Mouse (Mus musculus) layer of hippocampus, adult 18-20 months (tissue): ENCODE measurements around the gene Fndc8. TPM values are rescaled to one million over a fixed set of nuclear protein-coding genes. Genes with fewer than 3 reads are reported as not detected.
A peak's percentile ranks its signal among the peaks of the same experiment; 100 is the strongest.
"Not testable (repeated sequence)": the region's sequence is repeated elsewhere in the genome, so short reads cannot be mapped to it uniquely, and the experiment has no call there.

Experiments
- DNase-seq, 2 experiments: peaks; one replicate each; pipeline ENCODE4 v3.0.0; 2022; ENCODE audit warnings: low spot score in 2 of 2
- total RNA-seq, 2 experiments: library from RNA; stranded (reverse); gene quantifications; 2 replicates each; pipeline ENCODE4 v1.2.3; 2021

Gene Fndc8
- total RNA-seq, 2 experiments from 2014 or later: not detected

DNA sequence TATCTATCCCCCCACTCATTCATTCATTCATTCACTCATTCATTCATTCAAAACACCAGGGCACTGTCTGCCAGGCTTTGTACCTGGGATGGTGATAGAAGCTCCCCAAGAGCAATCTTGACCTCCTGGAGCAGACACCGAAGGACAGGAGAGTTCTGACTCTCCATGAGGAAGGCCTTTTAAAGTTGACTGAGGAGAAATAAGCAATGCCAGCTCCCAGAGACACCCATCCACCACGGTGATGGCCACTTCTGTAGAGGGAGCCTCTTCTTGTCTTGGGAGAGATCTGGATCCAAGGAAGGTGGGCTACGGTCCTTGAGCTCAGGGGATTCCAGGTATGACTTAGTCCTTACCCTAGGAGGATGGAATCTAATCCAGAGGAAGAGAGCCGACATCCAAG lies 18.3 kb downstream of the Fndc8 start, which contains the start of gene Unc45b:
TSS of gene Unc45b (plus strand) at position 301 of the 400 bp plus-strand sequence.
- no peak for DNase-seq

DNA sequence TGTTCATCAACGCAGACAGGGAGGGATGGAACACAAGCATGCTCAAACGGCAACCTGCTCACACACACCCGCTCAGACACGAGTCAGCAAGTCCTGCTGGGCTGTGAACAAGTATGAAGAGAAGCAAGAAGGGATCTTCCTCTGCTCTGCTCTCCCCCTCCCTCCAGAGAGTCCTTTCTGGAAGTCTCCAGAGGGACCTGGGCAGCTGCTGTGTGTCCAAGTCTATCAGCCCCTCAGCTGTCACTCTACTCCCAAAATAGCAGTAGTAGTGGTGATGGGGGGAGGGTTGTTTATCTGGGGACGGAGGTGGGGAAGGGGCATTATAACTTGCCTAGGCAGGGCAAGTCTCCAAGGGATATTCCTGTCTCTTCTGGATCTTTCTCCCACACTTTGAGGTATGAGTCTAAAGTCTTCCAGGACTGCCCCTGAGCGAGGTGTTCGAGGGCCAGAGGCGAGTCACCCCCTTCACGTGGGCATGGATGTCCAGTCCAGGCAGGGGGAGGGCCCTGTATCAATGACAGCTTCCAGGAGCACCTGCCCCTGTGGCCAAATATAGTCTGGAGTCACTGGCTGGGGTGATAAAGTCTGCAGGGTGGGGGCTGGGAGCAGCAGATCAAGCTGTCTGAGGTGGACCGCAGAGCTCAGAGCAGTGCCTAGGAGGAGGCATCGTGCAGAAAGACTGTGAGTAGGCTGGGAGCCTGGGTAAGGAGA lies 18.9 kb downstream of the Fndc8 start:
- DNase-seq: no peak

DNA sequence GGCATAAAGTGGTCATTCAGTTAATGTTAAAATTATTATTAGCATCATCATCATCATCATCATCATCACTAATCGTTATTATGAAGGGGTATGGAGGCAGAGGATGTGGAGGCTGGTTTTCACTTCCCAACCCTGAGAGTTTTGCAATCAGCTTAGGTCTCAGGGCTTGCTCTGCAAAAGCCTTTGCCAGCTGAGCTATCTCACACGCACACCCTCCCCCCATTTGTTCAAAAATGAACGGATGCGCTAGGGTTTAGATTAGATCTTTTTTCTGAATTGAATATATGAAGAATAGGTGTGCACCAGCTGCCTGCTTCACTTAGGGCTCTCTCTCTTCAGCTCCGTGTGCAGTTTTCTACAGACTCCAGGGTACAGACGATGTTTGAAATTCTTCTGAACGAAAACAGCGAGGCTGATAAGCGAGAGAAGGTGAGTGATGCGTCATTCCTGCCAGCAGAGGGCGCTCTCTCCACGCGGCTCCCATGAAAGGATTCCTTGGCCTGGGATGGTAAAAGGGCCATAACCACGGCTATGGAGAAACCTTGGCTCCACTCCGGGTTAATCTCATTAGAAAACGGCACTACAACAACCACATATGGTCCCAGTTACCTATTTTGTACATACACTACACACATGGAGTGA lies 22.9 kb downstream of the Fndc8 start:
- peak; percentile 27 to 78 for DNase-seq

DNA sequence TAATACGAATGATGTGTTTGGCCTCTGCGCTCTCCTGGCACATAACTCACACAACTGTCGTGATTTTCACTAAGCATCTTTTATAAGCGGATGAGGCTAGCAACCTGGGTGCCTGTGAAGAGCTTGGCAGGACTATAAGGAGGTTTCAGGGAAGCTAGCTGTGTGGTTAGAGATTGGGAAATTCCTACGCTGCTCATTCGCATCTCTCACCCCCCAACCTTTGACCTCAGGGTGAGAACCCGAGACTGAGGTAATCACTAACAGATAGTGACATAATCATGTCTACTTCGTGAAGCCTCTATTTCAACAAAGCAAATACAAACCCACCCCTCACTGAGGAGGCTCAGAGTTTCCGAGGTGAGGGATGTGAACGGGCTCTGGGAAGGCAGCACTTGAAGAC lies 28.8 kb downstream of the Fndc8 start:
- no peak for DNase-seq

DNA sequence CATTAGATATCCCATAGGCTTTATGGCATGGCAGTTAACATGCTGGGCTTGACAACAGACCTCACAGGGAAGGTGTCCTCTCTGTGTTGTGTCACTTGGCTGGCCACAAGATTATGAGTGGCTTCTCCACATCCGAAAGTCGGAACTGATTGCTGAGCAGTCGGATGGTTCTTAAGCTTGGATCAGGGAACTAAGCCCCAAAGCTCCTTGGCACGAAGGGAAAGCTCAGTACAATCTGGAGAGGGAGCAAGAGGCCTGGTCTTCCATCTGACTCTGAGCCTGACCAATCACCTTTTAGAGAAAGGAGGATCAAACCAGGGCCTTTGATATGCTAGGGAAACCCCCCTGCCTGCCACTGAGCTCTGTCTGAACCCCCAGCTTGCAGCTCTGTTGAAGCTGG lies 29.8 kb downstream of the Fndc8 start:
- DNase-seq: no peak

DNA sequence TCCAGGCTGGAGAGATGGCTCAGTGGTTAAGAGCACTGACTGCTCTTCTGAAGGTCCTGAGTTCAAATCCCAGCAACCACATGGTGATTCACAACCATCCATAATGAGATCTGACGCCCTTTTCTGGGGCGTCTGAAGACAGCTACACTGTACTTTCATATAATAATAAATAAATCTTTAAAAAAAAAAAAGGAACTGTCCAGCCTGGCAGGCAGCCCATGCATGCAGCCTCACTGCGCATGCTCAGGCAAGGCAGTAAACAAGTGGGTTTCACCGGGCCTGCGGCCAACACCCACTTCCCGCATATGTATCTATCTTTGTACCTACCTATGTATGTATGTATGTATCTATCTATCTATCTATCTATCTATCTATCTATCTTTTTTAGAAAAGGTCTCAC lies 32.0 kb downstream of the Fndc8 start:
- not testable (repeated sequence) for DNase-seq

DNA sequence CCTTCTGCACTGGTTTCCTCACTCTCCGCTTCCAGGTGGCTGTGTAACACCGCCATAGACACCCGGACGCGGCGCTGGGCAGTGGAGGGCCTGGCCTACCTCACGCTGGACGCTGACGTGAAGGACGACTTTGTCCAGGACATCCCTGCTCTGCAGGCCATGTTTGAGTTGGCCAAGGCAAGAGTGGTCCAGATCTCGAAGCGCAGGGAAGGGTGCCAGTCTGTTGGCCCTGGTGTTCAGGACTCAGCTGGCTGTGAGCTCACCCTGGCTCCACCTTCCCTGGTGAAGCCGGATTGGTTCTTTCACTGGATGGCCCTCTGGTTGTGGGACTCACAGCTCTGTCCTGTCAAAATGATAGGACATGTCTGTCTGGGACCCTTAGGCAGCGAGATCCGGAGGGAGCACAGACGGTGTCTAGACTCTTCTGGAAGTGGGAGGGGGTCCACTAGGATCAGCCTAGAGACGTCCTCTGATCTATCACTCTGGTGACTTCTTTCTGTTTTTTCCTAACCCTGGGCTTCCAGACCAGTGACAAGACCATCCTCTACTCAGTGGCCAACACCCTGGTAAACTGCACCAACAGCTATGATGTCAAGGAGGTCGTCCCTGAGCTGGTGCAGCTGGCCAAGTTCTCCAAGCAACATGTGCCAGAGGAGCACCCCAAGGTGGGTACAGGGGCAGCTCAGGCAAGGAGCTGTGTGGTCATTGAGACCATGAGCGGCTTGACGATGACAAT lies 37.1 kb downstream of the Fndc8 start:
- no peak for DNase-seq

DNA sequence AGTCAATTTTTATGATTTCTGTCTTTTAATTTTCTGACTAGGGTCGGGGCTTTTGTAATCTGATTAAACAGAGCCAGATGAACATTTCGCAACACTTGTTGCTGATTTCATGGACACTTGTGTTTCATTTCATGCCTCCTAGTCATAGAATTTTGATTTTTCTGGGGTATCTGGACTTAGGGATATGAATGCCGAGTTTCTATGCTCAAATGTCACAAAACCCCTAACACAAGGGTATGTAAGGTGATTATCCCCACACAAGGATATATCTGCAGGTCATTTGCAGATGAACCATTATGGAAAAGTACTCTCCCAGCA lies 37.7 kb downstream of the Fndc8 start:
- no peak for DNase-seq

DNA sequence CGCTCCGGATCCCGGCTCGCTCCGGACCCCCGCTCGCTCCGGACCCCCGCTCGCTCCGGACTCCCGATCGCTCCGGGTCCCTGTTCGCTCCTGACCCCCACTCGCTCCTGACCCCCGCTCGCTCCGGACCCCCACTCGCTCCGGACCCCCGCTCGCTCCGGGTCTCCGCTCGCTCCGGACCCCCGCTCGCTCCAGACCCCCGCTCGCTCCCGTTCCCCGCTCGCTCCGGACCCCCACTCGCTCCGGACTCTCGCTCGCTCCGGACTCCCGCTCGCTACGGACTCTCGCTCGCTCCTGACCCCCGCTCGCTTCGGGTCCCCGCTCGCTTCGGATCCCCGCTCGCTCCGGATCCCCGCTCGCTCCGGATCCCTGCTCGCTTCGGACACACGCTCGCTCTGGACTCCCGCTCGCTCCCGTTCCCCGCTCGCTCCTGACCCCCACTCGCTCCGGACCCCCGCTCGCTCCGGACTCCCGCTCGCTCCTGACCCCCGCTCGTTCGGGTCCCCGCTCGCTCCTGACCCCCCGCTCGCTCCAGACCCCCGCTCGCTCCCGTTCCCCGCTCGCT lies 38.5 kb downstream of the Fndc8 start:
- DNase-seq: not testable (repeated sequence)

DNA sequence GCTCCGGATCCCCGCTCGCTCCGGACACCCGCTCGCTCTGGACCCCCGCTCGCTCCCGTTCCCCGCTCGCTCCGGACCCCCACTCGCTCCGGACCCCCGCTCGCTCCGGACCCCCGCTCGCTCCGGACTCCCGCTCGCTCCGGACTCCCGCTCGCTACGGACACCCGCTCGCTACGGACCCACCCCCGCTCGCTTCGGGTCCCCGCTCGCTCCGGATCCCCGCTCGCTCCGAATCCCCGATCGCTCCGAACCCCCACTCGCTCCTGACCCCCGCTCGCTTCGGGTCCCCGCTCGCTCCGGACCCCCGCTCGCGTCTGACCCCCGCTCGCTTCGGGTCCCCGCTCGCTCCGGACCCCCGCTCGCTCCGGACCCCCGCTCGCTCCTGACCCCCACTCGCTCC lies 39.2 kb downstream of the Fndc8 start:
- DNase-seq: not testable (repeated sequence)

DNA sequence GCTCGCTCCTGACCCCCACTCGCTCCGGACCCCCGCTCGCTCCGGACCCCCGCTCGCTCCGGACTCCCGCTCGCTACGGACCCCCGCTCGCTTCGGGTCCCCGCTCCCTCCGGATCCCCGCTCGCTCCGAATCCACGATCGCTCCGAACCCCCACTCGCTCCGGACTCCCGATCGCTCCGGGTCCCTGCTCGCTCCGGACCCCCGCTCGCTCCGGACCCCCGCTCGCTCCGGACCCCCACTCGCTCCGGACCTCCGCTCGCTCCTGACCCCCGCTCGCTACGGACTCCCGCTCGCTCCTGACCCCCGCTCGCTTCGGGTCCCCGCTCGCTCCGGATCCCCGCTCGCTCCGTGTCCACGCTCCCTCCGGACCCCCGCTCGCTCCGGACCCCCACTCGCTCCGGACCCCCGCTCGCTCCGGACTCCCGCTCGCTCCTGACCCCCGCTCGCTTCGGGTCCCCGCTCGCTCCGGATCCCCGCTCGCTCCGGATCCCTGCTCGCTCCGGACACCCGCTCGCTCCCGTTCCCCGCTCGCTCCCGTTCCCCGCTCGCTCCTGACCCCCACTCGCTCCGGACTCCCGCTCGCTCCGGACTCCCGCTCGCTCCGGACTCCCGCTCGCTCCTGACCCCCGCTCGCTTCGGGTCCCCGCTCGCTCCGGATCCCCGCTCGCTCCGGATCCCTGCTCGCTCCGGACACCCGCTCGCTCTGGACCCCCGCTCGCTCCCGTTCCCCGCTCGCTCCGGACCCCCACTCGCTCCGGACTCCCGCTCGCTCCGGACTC lies 39.9 kb downstream of the Fndc8 start:
- not testable (repeated sequence) for DNase-seq

DNA sequence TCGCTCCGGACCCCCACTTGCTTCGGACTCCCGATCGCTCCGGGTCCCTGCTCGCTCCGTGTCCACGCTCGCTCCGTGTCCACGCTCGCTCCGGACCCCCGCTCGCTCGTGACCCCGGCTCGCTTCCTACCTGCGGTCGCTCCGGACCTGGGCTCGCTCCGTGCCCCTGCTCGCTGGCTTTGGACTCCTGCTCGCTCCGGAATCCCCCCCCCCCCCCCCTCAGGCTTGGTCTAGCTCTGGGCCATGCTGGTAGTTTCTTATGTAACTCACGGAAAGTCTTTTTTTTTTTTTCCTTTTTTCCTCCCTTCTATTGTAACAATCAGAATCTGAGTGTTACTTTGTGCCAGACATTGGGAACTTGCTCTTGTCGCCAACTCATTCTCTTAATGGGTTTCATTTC lies 41.3 kb downstream of the Fndc8 start:
- DNase-seq: no peak

DNA sequence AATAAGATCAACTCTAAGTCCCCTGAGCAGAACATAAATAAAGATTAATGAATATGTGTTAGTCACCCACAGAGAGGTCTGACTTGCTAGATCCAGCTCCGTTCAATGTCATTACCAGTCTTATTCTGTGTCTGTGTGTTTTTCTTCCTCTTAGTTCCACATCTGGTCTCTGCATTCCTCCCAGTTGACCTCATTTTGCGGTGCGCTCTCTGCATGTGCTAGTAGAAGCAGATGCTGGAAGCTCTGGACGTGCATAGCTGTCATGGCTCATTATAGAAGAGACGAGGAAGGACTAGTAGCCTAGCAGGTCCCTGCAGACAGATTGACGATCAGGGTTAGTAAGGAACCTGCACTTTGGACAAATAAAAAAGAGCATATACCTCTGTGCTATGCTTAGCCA lies 51.4 kb downstream of the Fndc8 start:
- DNase-seq: no peak

DNA sequence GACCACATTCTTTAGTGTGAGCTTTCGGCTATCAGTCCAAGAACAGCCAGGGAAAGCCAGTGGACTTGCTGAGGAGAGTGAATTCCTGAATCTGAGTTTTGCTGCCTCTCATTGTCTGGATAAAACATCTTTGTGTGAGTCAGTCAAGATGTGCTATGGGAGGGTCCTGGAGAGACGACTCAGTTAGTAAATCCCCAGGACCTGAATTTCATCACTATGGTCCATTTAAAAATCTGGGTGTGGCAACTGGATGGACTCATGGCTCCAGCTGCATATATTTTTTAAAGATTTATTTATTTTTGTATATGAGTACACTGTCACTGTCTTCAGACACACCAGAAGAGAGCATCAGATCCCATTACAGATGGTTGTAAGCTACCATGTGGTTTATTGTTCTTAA lies 53.7 kb downstream of the Fndc8 start:
- no peak for DNase-seq

DNA sequence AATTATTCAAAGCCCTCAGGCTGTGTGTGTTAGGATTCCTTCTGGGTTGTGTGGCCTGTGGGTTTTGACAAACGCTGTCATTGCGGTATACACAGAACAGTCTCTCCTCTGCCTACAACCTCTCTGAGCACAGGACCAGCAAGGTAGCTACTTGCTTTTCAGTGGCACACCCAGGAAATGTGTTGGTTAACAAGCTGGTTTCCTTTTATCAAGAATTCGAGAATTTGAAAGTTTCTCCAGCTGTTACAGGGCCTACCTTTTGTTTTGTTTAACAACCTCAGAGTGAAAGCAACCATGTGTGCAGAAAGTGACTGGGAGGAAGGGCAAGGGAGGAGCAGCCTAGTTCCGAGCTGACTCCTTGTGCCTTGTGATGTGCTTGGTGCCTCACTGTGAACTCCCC lies 55.5 kb downstream of the Fndc8 start:
- no peak for DNase-seq

DNA sequence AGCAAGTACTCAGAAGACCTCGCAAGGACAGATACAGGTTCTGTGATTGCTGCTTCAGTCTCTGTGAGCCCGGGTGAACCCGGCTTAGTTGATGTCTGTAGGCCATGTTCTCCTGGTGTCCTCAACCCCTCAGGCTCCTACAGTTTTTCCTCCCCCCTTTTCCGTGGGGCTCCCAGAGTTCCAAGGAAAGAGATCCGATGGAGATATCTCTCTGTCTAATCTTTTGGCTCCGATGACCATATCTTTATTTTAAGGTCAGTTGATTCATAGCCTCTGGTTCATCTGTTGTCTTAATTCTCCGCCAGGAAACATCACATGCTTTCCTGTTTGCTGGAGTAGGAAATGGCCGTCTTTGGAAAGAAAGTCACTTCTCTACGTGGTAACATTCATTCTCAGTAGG lies 57.1 kb downstream of the Fndc8 start:
- no peak for DNase-seq

Other genes with a start within 250 kb of the Fndc8 start
- gene Cct6b, start 127.8 kb upstream of the Fndc8 start, total RNA-seq: under 1 TPM; 0.28 to 0.47 TPM
- 10 to 100 TPM; 15.2 to 18.2 TPM for gene Zfp830, start 127.8 kb upstream of the Fndc8 start, total RNA-seq
- gene Lig3, start 111.0 kb upstream of the Fndc8 start, total RNA-seq: 10 to 100 TPM; 20.7 to 22.4 TPM
- 10 to 100 TPM in 1 of 2 experiments, 1 to 10 TPM in 1; 9.7 to 12.0 TPM for gene Rffl, start 20.9 kb upstream of the Fndc8 start, total RNA-seq
- 10 to 100 TPM; 14.7 to 18.0 TPM for gene Rad51d, start 1.5 kb upstream of the Fndc8 start, total RNA-seq
- gene Nle1, start 16.3 kb downstream of the Fndc8 start, total RNA-seq: 10 to 100 TPM; 33.6 to 37.6 TPM
- 1 to 10 TPM in 1 of 2 experiments, under 1 TPM in 1; 0.79 to 1.1 TPM for gene Unc45b, start 18.4 kb downstream of the Fndc8 start, total RNA-seq
- gene Slfn5, start 59.2 kb downstream of the Fndc8 start, total RNA-seq: 1 to 10 TPM; 2.9 to 3.4 TPM
- gene Slfn9, start 99.7 kb downstream of the Fndc8 start, total RNA-seq: under 1 TPM; 0.10 to 0.36 TPM
- gene Slfn8, start 128.7 kb downstream of the Fndc8 start, total RNA-seq: under 1 TPM; 0.32 to 0.46 TPM
- gene Slfn2, start 173.0 kb downstream of the Fndc8 start, total RNA-seq: 1 to 10 TPM in 1 of 2 experiments, under 1 TPM in 1; 0.62 to 1.1 TPM
- gene Slfn1, start 224.7 kb downstream of the Fndc8 start, total RNA-seq: not detected